Mouse (Mus musculus) limb, embryonic 14.5 days (tissue): ENCODE data around the gene Zbtb8os. TPM values are rescaled to one million over a fixed set of nuclear protein-coding genes. Genes with fewer than 3 reads are reported as not detected.

Experiments used
- ATAC-seq: fragments of 200-750 bp; cut with Nextera tagmentation; 2 replicates; pipeline ENCODE4 v1.8.0; 2017; ENCODE audit warnings: low read depth, moderate number of reproducible peaks, moderate TSS enrichment; ENCODE audit not compliant: low FRiP score
- DNase-seq: peaks from one replicate; pipeline ENCODE4 v3.0.0-alpha.2; 2015; ENCODE audit warnings: low spot score
- H3K27ac ChIP-seq: fragments of 300-500 bp; sonication (generic); replicated peaks from 2 replicates; pipeline ENCODE4 v1.5.1; 2014; ENCODE audit warnings: low read depth, mild to moderate bottlenecking, low read length, moderate library complexity, mixed read lengths
- H3K27me3 ChIP-seq: fragments of 300-500 bp; sonication (generic); 2 replicates; pipeline ENCODE4 v1.6.1; 2014; ENCODE audit warnings: low read length, mixed read lengths; ENCODE audit not compliant: control insufficient read depth, insufficient read depth
- H3K36me3 ChIP-seq: fragments of 300-500 bp; sonication (generic); 2 replicates; pipeline ENCODE4 v1.6.1; 2014; ENCODE audit warnings: mild to moderate bottlenecking, low read length, moderate library complexity, mixed read lengths; ENCODE audit not compliant: control insufficient read depth, insufficient read depth
- H3K4me1 ChIP-seq: fragments of 300-500 bp; sonication (generic); 2 replicates; pipeline ENCODE4 v1.6.1; 2014; ENCODE audit warnings: antibody characterized with exemption, low read length, mixed read lengths; ENCODE audit not compliant: control insufficient read depth, insufficient read depth
- H3K4me2 ChIP-seq: fragments of 300-500 bp; sonication (generic); replicated peaks from 2 replicates; pipeline ENCODE4 v1.6.1; 2014; ENCODE audit warnings: low read depth, mild to moderate bottlenecking, low read length, moderate library complexity; ENCODE audit not compliant: severe bottlenecking
- H3K4me3 ChIP-seq: fragments of 300-500 bp; sonication (generic); replicated peaks from 2 replicates; pipeline ENCODE4 v1.5.1; 2014; ENCODE audit warnings: low read length
- H3K9ac ChIP-seq: fragments of 300-500 bp; sonication (generic); 2 replicates; pipeline ENCODE4 v1.6.1; 2014; ENCODE audit warnings: mild to moderate bottlenecking, low read depth, low read length, moderate library complexity; ENCODE audit not compliant: severe bottlenecking
- H3K9me3 ChIP-seq: fragments of 300-500 bp; sonication (generic); 2 replicates; pipeline ENCODE4 v1.6.1; 2016; ENCODE audit warnings: low read length; ENCODE audit not compliant: control insufficient read depth
- POLR2A ChIP-seq: fragments of 200-500 bp; IDR thresholded peaks from 2 replicates; pipeline ENCODE4 v1.8.0; 2012; ENCODE audit warnings: inconsistent platforms, mild to moderate bottlenecking, moderate library complexity, borderline replicate concordance; ENCODE audit not compliant: insufficient read depth, insufficient read length; ENCODE audit errors: extremely low read depth
- WGBS: fragments of 180-500 bp; shearing (Covaris S2); extraction: QIAGEN DNeasy Blood & Tissue Kit; methylation state at CpG from one replicate; pipeline ENCODE4 v1.1.7; 2014; 5-methylcytosine and 5-hydroxymethylcytosine counted together
- polyA plus RNA-seq, 2 experiments: library from polyadenylated mRNA; depleted of rRNA in 1 of 2; stranded (reverse) in 1 of 2; unstranded in 1 of 2; fragments of >200 nt; fragmentation: Nextera tagmentation in 1 of 2; extraction: Ambion mirVana in 1 of 2; gene quantifications; 2 replicates each; pipeline versions ENCODE4 v1.2.1 to v1.2.3; 2012 to 2014

Gene Zbtb8os
- polyA plus RNA-seq, 2 experiments: 36.6 to 44.4 TPM

GRCm38 (mm10) chr4:129365224-129365623 is 29.7 kb downstream of the Zbtb8os start:
- WGBS: 82% methylated on average over 5 of the region's 5 CpGs
- H3K27me3 ChIP-seq: no peaks in the 10 kb centered on the region
- H3K27ac ChIP-seq: no peak overlapping the region
- ATAC-seq (no peak), DNase-seq (no peak)
- no peak overlapping the region for H3K4me3 ChIP-seq
- no peaks in the 10 kb centered on the region for H3K9me3 ChIP-seq
- H3K9ac ChIP-seq: no peak overlapping the region
- TF ChIP-seq POLR2A: no peak
- H3K36me3 ChIP-seq: peaks cover 14% of the 10 kb centered on the region
- H3K4me1 ChIP-seq: no peaks in the 10 kb centered on the region
- no peak overlapping the region for H3K4me2 ChIP-seq

- Histone ChIP-seq H3K4me2 (no peak overlapping the region), H3K4me1 (0 out of 2 replicates have a peak, but pooled peaks cover 5% of the 10 kb centered on the region)
- no peak for DNase-seq
Measured at GRCm38 (mm10) chr4:129371391-129371790, 35.9 kb downstream of the Zbtb8os start.

GRCm38 (mm10) chr4:129373202-129373976 is 37.9 kb downstream of the Zbtb8os start:
- no peak for TF ChIP-seq POLR2A
- H3K4me1 ChIP-seq: 0 out of 2 replicates have a peak, but pooled peaks cover 8% of the 10 kb centered on the region
- WGBS: 40% methylated on average over 8 of the region's 8 CpGs

More at GRCm38 (mm10) chr4:129371391-129371790, 35.9 kb downstream of the Zbtb8os start:
- WGBS: 92% methylated on average over 3 of the region's 3 CpGs
- no peak for ATAC-seq
- no peak for TF ChIP-seq POLR2A
- Histone ChIP-seq H3K4me3 (no peak overlapping the region), H3K36me3 (peaks cover 11% of the 10 kb centered on the region), H3K9ac (no peak overlapping the region), H3K27me3 (no peaks in the 10 kb centered on the region), H3K27ac (no peak overlapping the region), H3K9me3 (no peaks in the 10 kb centered on the region)

GRCm38 (mm10) chr4:129374219-129374755 is 38.8 kb downstream of the Zbtb8os start:
- Histone ChIP-seq H3K9me3 (no peaks in the 10 kb centered on the region), H3K9ac (no peak overlapping the region), H3K4me1 (0 out of 2 replicates have a peak, but pooled peaks cover 8% of the 10 kb centered on the region), H3K4me2 (no peak overlapping the region), H3K4me3 (no peak overlapping the region), H3K27ac (no peak overlapping the region), H3K36me3 (no peaks in the 10 kb centered on the region), H3K27me3 (no peaks in the 10 kb centered on the region)
- no peak for TF ChIP-seq POLR2A
- 50% methylated on average over 11 of the region's 11 CpGs for WGBS
- DNase-seq (no peak), ATAC-seq (no peak)

More at GRCm38 (mm10) chr4:129373202-129373976, 37.9 kb downstream of the Zbtb8os start:
- Histone ChIP-seq H3K4me2 (no peak overlapping the region), H3K4me3 (no peak overlapping the region), H3K9ac (no peak overlapping the region), H3K9me3 (no peaks in the 10 kb centered on the region), H3K27ac (no peak overlapping the region), H3K27me3 (no peaks in the 10 kb centered on the region), H3K36me3 (0 out of 2 replicates have a peak, but pooled peaks cover 3% of the 10 kb centered on the region)
- no peak for DNase-seq
- no peak for ATAC-seq

- Histone ChIP-seq H3K4me3 (no peak overlapping the region), H3K27me3 (no peaks in the 10 kb centered on the region), H3K9ac (no peak overlapping the region), H3K27ac (no peak overlapping the region), H3K36me3 (no peaks in the 10 kb centered on the region), H3K4me2 (no peak overlapping the region; the same call in 1 of the 2 replicates), H3K4me1 (0 out of 2 replicates have a peak, but pooled peaks cover 8% of the 10 kb centered on the region), H3K9me3 (no peaks in the 10 kb centered on the region)
- TF ChIP-seq POLR2A: no peak
- DNase-seq: no peak
- ATAC-seq: no peak
- 17% methylated on average over 6 of the region's 6 CpGs for WGBS
Measured at GRCm38 (mm10) chr4:129375000-129375399, 39.5 kb downstream of the Zbtb8os start.
